Mouse (Mus musculus) myocyte (in vitro differentiated cells): Measurements from ENCODE around the gene Efhd1. TPM values are rescaled to one million over a fixed set of nuclear protein-coding genes. Genes with fewer than 3 reads are reported as not detected.

Experiments used
- H3K27me3 ChIP-seq: one replicate; pipeline ENCODE4 v1.6.1; 2011; ENCODE audit not compliant: control insufficient read depth, insufficient read depth, insufficient read length
- H3K36me3 ChIP-seq: one replicate; pipeline ENCODE4 v1.6.1; 2011; ENCODE audit not compliant: control insufficient read depth, insufficient read depth
- H3K4me2 ChIP-seq: one replicate; pipeline ENCODE4 v1.6.1; 2011; ENCODE audit warnings: low read depth, control low read depth
- H3K4me3 ChIP-seq: one replicate; pipeline ENCODE4 v1.5.1; 2011; ENCODE audit warnings: mild to moderate bottlenecking, control low read depth, moderate library complexity
- H3K79me2 ChIP-seq: one replicate; pipeline ENCODE4 v1.6.1; 2011; ENCODE audit not compliant: control insufficient read depth, insufficient read depth
- H3ac ChIP-seq: one replicate; pipeline ENCODE4 v1.6.1; 2011; ENCODE audit not compliant: control insufficient read depth, insufficient read length
- CEBPB ChIP-seq: IDR thresholded peaks from 2 replicates; pipeline ENCODE4 v1.6.1; 2011; ENCODE audit warnings: mild to moderate bottlenecking, moderate library complexity; ENCODE audit not compliant: poor library complexity, insufficient read depth, severe bottlenecking
- E2F4 ChIP-seq: IDR thresholded peaks from one replicate; pipeline ENCODE4 v1.6.1; 2011; ENCODE audit warnings: mild to moderate bottlenecking, control low read depth, moderate library complexity; ENCODE audit not compliant: insufficient read depth
- MAX ChIP-seq: IDR thresholded peaks from one replicate; pipeline ENCODE4 v1.6.1; 2011; ENCODE audit warnings: low read depth, mild to moderate bottlenecking, control low read depth
- MYOD1 ChIP-seq, 3 experiments: IDR thresholded peaks; one replicate each; pipeline ENCODE4 v1.6.1; 2011; ENCODE audit warnings: control low read depth in 2 of 3, low read depth in 2 of 3, mild to moderate bottlenecking in 2 of 3, moderate library complexity in 1 of 3; ENCODE audit not compliant: insufficient read length in 2 of 3, control insufficient read depth in 1 of 3
- MYOG ChIP-seq, 3 experiments: IDR thresholded peaks; one replicate each; pipeline ENCODE4 v1.6.1; 2011; ENCODE audit warnings: control low read depth in 2 of 3, low read depth in 2 of 3, mild to moderate bottlenecking in 2 of 3; ENCODE audit not compliant: insufficient read length in 2 of 3, control insufficient read depth in 1 of 3, insufficient read depth in 1 of 3
- POLR2A ChIP-seq: IDR thresholded peaks from one replicate; pipeline ENCODE4 v1.6.1; 2011; ENCODE audit warnings: low read depth, mild to moderate bottlenecking, control low read depth, moderate library complexity; ENCODE audit not compliant: insufficient read length
- POLR2AphosphoS2 ChIP-seq: IDR thresholded peaks from one replicate; pipeline ENCODE4 v1.6.1; 2011; ENCODE audit warnings: low read depth, control low read depth; ENCODE audit not compliant: insufficient read length
- REST ChIP-seq: IDR thresholded peaks from one replicate; pipeline ENCODE4 v1.6.1; 2011; ENCODE audit warnings: mild to moderate bottlenecking, control low read depth, moderate library complexity; ENCODE audit not compliant: insufficient read depth, insufficient read length
- SRF ChIP-seq: IDR thresholded peaks from one replicate; pipeline ENCODE4 v1.6.1; 2011; ENCODE audit warnings: low read depth; ENCODE audit not compliant: control insufficient read depth, insufficient read length
- TCF12 ChIP-seq: IDR thresholded peaks from one replicate; pipeline ENCODE4 v1.6.1; 2011; ENCODE audit warnings: mild to moderate bottlenecking, control low read depth; ENCODE audit not compliant: poor library complexity, insufficient read depth, severe bottlenecking
- TCF3 ChIP-seq: IDR thresholded peaks from one replicate; pipeline ENCODE4 v1.6.1; 2011; ENCODE audit warnings: low read depth, control low read depth; ENCODE audit not compliant: insufficient read length
- USF1 ChIP-seq: IDR thresholded peaks from one replicate; pipeline ENCODE4 v1.6.1; 2011; ENCODE audit warnings: low read depth, mild to moderate bottlenecking, control low read depth, moderate library complexity
- polyA plus RNA-seq: library from polyadenylated mRNA; unstranded; fragments of >200 nt; fragmentation: generic; extraction: Trizol; gene quantifications from one replicate; pipeline ENCODE4 v1.2.1, GENCODE M21; 2012; ENCODE audit warnings: missing spikeins

Gene Efhd1
- polyA plus RNA-seq, 1 experiment = 2.1 TPM

GRCm38 (mm10) chr1:87265200-87265599, 1.0 kb downstream of the Efhd1 start:
- TF ChIP-seq POLR2AphosphoS2 = no peak
- no peak for TF ChIP-seq REST
- TF ChIP-seq E2F4 = no peak
- TF ChIP-seq CEBPB = no peak
- TF ChIP-seq SRF = no peak
- no peak for TF ChIP-seq TCF12
- no peak for TF ChIP-seq MYOD1 (IDR thresholded peaks at IDR 0.05; ENCODE audit: control insufficient read depth in 1 of 3, insufficient read length in 2 of 3, low read depth in 2 of 3)
- TF ChIP-seq USF1 = no peak
- no peak for TF ChIP-seq MAX
- no peak for TF ChIP-seq POLR2A
- TF ChIP-seq TCF3 = no peak
- no peak for TF ChIP-seq MYOG (IDR thresholded peaks at IDR 0.05; ENCODE audit: control insufficient read depth in 1 of 3, insufficient read depth in 1 of 3, insufficient read length in 2 of 3, low read depth in 2 of 3)
- Histone ChIP-seq H3K79me2 (no peaks in the 10 kb centered on the region), H3K27me3 (peaks cover 10% of the 10 kb centered on the region), H3K4me3 (peak overlapping the region; percentile 17), H3ac (no peak overlapping the region), H3K36me3 (no peaks in the 10 kb centered on the region), H3K4me2 (no peak overlapping the region)

GRCm38 (mm10) chr1:87266296-87267090, 2.3 kb downstream of the Efhd1 start:
- Histone ChIP-seq H3ac (no peak overlapping the region), H3K27me3 (peaks cover 10% of the 10 kb centered on the region), H3K79me2 (no peaks in the 10 kb centered on the region), H3K36me3 (no peaks in the 10 kb centered on the region), H3K4me3 (no peak overlapping the region), H3K4me2 (no peak overlapping the region)
- TF ChIP-seq POLR2AphosphoS2 (no peak), MYOG (IDR thresholded peaks at IDR 0.05; ENCODE audit: control insufficient read depth in 1 of 3, insufficient read depth in 1 of 3, insufficient read length in 2 of 3, low read depth in 2 of 3) (no peak), USF1 (no peak), SRF (no peak), POLR2A (no peak), MAX (no peak), CEBPB (no peak), TCF3 (no peak), MYOD1 (IDR thresholded peaks at IDR 0.05; ENCODE audit: control insufficient read depth in 1 of 3, insufficient read length in 2 of 3, low read depth in 2 of 3) (no peak), TCF12 (no peak), E2F4 (no peak), REST (no peak)

- peak overlapping the region; percentile 53 for H3K4me2 ChIP-seq
- no peak overlapping the region for H3ac ChIP-seq
- H3K4me3 ChIP-seq = no peak overlapping the region
- H3K79me2 ChIP-seq = no peaks in the 10 kb centered on the region
- H3K36me3 ChIP-seq = no peaks in the 10 kb centered on the region
- no peak for TF ChIP-seq POLR2AphosphoS2
- no peak for TF ChIP-seq MYOD1 (IDR thresholded peaks at IDR 0.05; ENCODE audit: control insufficient read depth in 1 of 3, insufficient read length in 2 of 3, low read depth in 2 of 3)
- no peak for TF ChIP-seq CEBPB
- TF ChIP-seq MYOG (IDR thresholded peaks at IDR 0.05; ENCODE audit: control insufficient read depth in 1 of 3, insufficient read depth in 1 of 3, insufficient read length in 2 of 3, low read depth in 2 of 3) = no peak
- TF ChIP-seq MAX = no peak
- TF ChIP-seq USF1 = no peak
- no peak for TF ChIP-seq E2F4
- no peak for TF ChIP-seq REST
- no peak for TF ChIP-seq TCF3
- no peak for TF ChIP-seq TCF12
- TF ChIP-seq POLR2A = no peak
- TF ChIP-seq SRF = no peak
- H3K27me3 ChIP-seq = no peaks in the 10 kb centered on the region
Observed at GRCm38 (mm10) chr1:87270204-87270603, 6.0 kb downstream of the Efhd1 start.

- Histone ChIP-seq H3K4me2 (peak overlapping the region; percentile 53), H3K36me3 (no peaks in the 10 kb centered on the region), H3K27me3 (no peaks in the 10 kb centered on the region), H3ac (no peak overlapping the region), H3K79me2 (no peaks in the 10 kb centered on the region), H3K4me3 (no peak overlapping the region)
- TF ChIP-seq MYOG (IDR thresholded peaks at IDR 0.05; ENCODE audit: control insufficient read depth in 1 of 3, insufficient read depth in 1 of 3, insufficient read length in 2 of 3, low read depth in 2 of 3) (peak in 1 of 3 experiments; percentile 47), POLR2A (peak; percentile 73), MYOD1 (IDR thresholded peaks at IDR 0.05; ENCODE audit: control insufficient read depth in 1 of 3, insufficient read length in 2 of 3, low read depth in 2 of 3) (peak in 2 of 3 experiments; percentile 69 to 76), MAX (no peak), SRF (no peak), USF1 (no peak), TCF12 (no peak), POLR2AphosphoS2 (peak; percentile 39)
Observed at GRCm38 (mm10) chr1:87270641-87271467, 6.7 kb downstream of the Efhd1 start.
